Mouse (Mus musculus) kidney, postnatal 4 days (tissue): ENCODE results near the gene Pi4ka.

Experiments used
- DNase-seq, 2 experiments: peaks; one replicate each; pipeline ENCODE4 v3.0.0; 2021; ENCODE audit warnings: mixed read lengths in 2 of 2

Gene Pi4ka

GRCm38 (mm10) chr16:17271124-17271523 is 135.0 kb downstream of the Pi4ka start:
- peak; percentile 69 to 74 for DNase-seq

GRCm38 (mm10) chr16:17269872-17270271 is 136.2 kb downstream of the Pi4ka start:
- no peak for DNase-seq

- no peak for DNase-seq
Measured at GRCm38 (mm10) chr16:17267937-17268336, 138.2 kb downstream of the Pi4ka start.

- DNase-seq, result no peak
Measured at GRCm38 (mm10) chr16:17266113-17266512, 140.0 kb downstream of the Pi4ka start.

GRCm38 (mm10) chr16:17261341-17261740 is 144.8 kb downstream of the Pi4ka start:
- no peak for DNase-seq

- no peak for DNase-seq
Measured at GRCm38 (mm10) chr16:17258917-17259316, 147.2 kb downstream of the Pi4ka start.

- DNase-seq, result peak in 1 of 2 experiments; percentile 21
Measured at GRCm38 (mm10) chr16:17257359-17257821, 148.7 kb downstream of the Pi4ka start.

- DNase-seq, result no peak
Measured at GRCm38 (mm10) chr16:17255270-17255669, 150.8 kb downstream of the Pi4ka start.

GRCm38 (mm10) chr16:17254005-17254597 is 152.0 kb downstream of the Pi4ka start:
- DNase-seq, result peak in 1 of 2 experiments; percentile 52

GRCm38 (mm10) chr16:17252841-17253240 is 153.3 kb downstream of the Pi4ka start:
- DNase-seq, result no peak

- DNase-seq, result no peak
Measured at GRCm38 (mm10) chr16:17252086-17252726, 153.9 kb downstream of the Pi4ka start.

- DNase-seq, result peak; percentile 85 to 87
Measured at GRCm38 (mm10) chr16:17251539-17251938, 154.6 kb downstream of the Pi4ka start.

- DNase-seq, result no peak
Measured at GRCm38 (mm10) chr16:17249135-17249534, 157.0 kb downstream of the Pi4ka start.

GRCm38 (mm10) chr16:17247727-17248126 is 158.4 kb downstream of the Pi4ka start:
- DNase-seq, result peak; percentile 43 to 61

- DNase-seq, result no peak
Measured at GRCm38 (mm10) chr16:17244996-17245395, 161.1 kb downstream of the Pi4ka start.

- DNase-seq, result no peak
Measured at GRCm38 (mm10) chr16:17243731-17244130, 162.4 kb downstream of the Pi4ka start.

- no peak for DNase-seq
Measured at GRCm38 (mm10) chr16:17239409-17239808, 166.7 kb downstream of the Pi4ka start.

GRCm38 (mm10) chr16:17237634-17238033 is 168.5 kb downstream of the Pi4ka start:
- DNase-seq, result no peak

- peak in 1 of 2 experiments; percentile 43 for DNase-seq
Measured at GRCm38 (mm10) chr16:17234916-17235665, 171.0 kb downstream of the Pi4ka start.

- DNase-seq, result peak; percentile 62 to 66
Measured at GRCm38 (mm10) chr16:17234499-17234895, 171.6 kb downstream of the Pi4ka start.

GRCm38 (mm10) chr16:17233702-17234498 is 172.2 kb downstream of the Pi4ka start:
- DNase-seq, result peak; percentile 66 to 78

GRCm38 (mm10) chr16:17232794-17233701 is 173.1 kb downstream of the Pi4ka start, which contains the start of gene Hic2:
Gene Hic2, plus strand, starts transcription at chr16:17233572.
- DNase-seq, result peak; percentile 97 to 98
